Mouse (Mus musculus) heart, postnatal 0 days (tissue): ENCODE results near the gene Cab39.

Experiments
- CTCF ChIP-seq: IDR thresholded peaks from 2 replicates; pipeline ENCODE4 v1.5.1; 2016; ENCODE audit warnings: antibody characterized with exemption, control low read depth, low read depth
- EP300 ChIP-seq: IDR thresholded peaks from 2 replicates; pipeline ENCODE4 v1.6.1; 2016; ENCODE audit warnings: antibody characterized with exemption, low read depth

- no peak for TF ChIP-seq CTCF
- TF ChIP-seq EP300: no peak
Measured at GRCm38 (mm10) chr1:85767754-85768153, 25.5 kb upstream of the Cab39 start.
